In the genomic region with DNA sequence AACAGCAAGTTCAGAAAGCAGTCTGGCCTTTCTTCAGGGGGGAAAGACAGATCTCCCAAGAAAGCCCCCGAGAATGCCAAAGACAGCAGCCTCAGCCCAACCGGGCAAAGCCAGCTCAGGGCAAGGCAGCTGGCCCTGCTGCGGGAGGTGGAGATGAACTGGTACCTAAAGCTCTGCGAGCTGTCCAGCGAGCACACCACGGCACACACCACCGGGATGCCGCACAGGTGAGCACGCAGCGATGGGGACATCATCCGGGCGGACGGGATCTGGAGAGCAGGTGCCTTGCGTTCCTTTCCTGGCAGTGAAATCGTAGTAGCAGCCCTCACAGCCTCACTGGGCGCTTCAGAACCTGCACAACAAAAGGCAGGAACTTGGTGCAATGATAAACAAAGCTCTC, we compare ENCODE assay signal across 8 mouse cellular contexts.
DNase-seq lines count a peak whose midpoint lies in the region; ATAC-seq and TF ChIP-seq lines count a peak whose summit lies in the region.

No protein-coding gene starts in this region.

- peak; percentile 2 for DNase-seq in cerebellum, adult 11 months
- DNase-seq in cerebellum, adult 8-10 months, result no peak
- no peak for DNase-seq in lung, postnatal 0 days (ENCODE audit: low spot score)
- DNase-seq in hindbrain, embryonic 10.5 days (ENCODE audit: low spot score), result peak; percentile 8
- no peak for DNase-seq in urinary bladder, postnatal 10 days (ENCODE audit: low spot score)
- DNase-seq in left cerebral cortex, postnatal 4 days, result no peak

- no peaks in the 10 kb centered on the region for H3K4me1 ChIP-seq in lung, embryonic 16.5 days (replicated peaks; ENCODE audit: control insufficient read depth, insufficient read depth, low read length)
- H3K4me1 ChIP-seq in lung, postnatal 0 days (ENCODE audit: insufficient read depth, low read depth, low read length), result no peaks in the 10 kb centered on the region
- peaks cover 6% of the 10 kb centered on the region for H3K4me1 ChIP-seq in hindbrain, embryonic 10.5 days (replicated peaks)
- peaks cover 3% of the 10 kb centered on the region; the same call in 1 of the 2 replicates for H3K4me1 ChIP-seq in neural tube, embryonic 12.5 days

- peaks cover 5% of the 10 kb centered on the region; the same call in 1 of the 2 replicates for H3K27me3 ChIP-seq in lung, embryonic 16.5 days (ENCODE audit: control insufficient read depth, insufficient read depth, low read depth, low read length)
- H3K27me3 ChIP-seq in lung, postnatal 0 days (replicated peaks; ENCODE audit: insufficient read depth, low read length), result no peaks in the 10 kb centered on the region
- H3K27me3 ChIP-seq in hindbrain, embryonic 10.5 days (ENCODE audit: insufficient read depth, poor library complexity, severe bottlenecking), result peaks cover 9% of the 10 kb centered on the region; the same call in 1 of the 2 replicates
- no peaks in the 10 kb centered on the region for H3K27me3 ChIP-seq in neural tube, embryonic 12.5 days (replicated peaks)

- intact Hi-C loops in left cerebral cortex, postnatal 4 days (cut with DNase I), result no loop called here

- no peak for TF ChIP-seq EP300 in lung, postnatal 0 days (IDR thresholded peaks at IDR 0.05)

- WGBS in lung, embryonic 16.5 days, result 9% methylated on average over 16 of the region's 16 CpGs
- 17% methylated on average over 16 of the region's 16 CpGs for WGBS in lung, postnatal 0 days
- WGBS in hindbrain, embryonic 10.5 days, result 14% methylated on average over 16 of the region's 16 CpGs
- WGBS in neural tube, embryonic 12.5 days, result 12% methylated on average over 16 of the region's 16 CpGs

- no peak for TF ChIP-seq CTCF in lung, postnatal 0 days (IDR thresholded peaks at IDR 0.05)

- no peak overlapping the region for H3K9ac ChIP-seq in lung, embryonic 16.5 days (ENCODE audit: low read length)
- H3K9ac ChIP-seq in lung, postnatal 0 days (replicated peaks; ENCODE audit: low read depth), result no peak overlapping the region
- peak overlapping the region; percentile 56 for H3K9ac ChIP-seq in neural tube, embryonic 12.5 days

- no peak for ATAC-seq in lung, embryonic 16.5 days (ENCODE audit: low read depth)
- no peak for ATAC-seq in lung, postnatal 0 days
- ATAC-seq in neural tube, embryonic 12.5 days (ENCODE audit: low FRiP score, low read depth), result no peak

- no peak overlapping the region for H3K4me3 ChIP-seq in lung, embryonic 16.5 days (ENCODE audit: low read length)
- no peak overlapping the region for H3K4me3 ChIP-seq in lung, postnatal 0 days (ENCODE audit: low read depth, low read length)
- H3K4me3 ChIP-seq in hindbrain, embryonic 10.5 days, result peak overlapping the region; percentile 45
- H3K4me3 ChIP-seq in neural tube, embryonic 12.5 days, result peak overlapping the region; percentile 26

- no peak overlapping the region for H3K27ac ChIP-seq in lung, embryonic 16.5 days (ENCODE audit: low read length)
- no peak overlapping the region for H3K27ac ChIP-seq in lung, postnatal 0 days (ENCODE audit: low read length)
- no peak overlapping the region for H3K27ac ChIP-seq in hindbrain, embryonic 10.5 days
- H3K27ac ChIP-seq in neural tube, embryonic 12.5 days, result no peak overlapping the region

- H3K4me2 ChIP-seq in lung, embryonic 16.5 days (ENCODE audit: low read depth, low read length), result 0 out of 2 replicates have a peak overlapping the region, but pooled peaks have one; percentile 25
- no peak overlapping the region for H3K4me2 ChIP-seq in lung, postnatal 0 days (replicated peaks; ENCODE audit: low read depth, low read length)
- peak overlapping the region; percentile 60 for H3K4me2 ChIP-seq in neural tube, embryonic 12.5 days (replicated peaks)

- H3K9me3 ChIP-seq in lung, embryonic 16.5 days (ENCODE audit: control insufficient read depth, low read length), result no peaks in the 10 kb centered on the region
- H3K9me3 ChIP-seq in lung, postnatal 0 days (ENCODE audit: low read length), result no peaks in the 10 kb centered on the region
- H3K9me3 ChIP-seq in hindbrain, embryonic 10.5 days, result no peaks in the 10 kb centered on the region
- no peaks in the 10 kb centered on the region for H3K9me3 ChIP-seq in neural tube, embryonic 12.5 days

- no peaks in the 10 kb centered on the region for H3K36me3 ChIP-seq in lung, embryonic 16.5 days (ENCODE audit: control insufficient read depth, insufficient read depth, low read length)
- no peaks in the 10 kb centered on the region for H3K36me3 ChIP-seq in lung, postnatal 0 days (ENCODE audit: insufficient read depth, low read length)
- H3K36me3 ChIP-seq in hindbrain, embryonic 10.5 days, result no peaks in the 10 kb centered on the region
- H3K36me3 ChIP-seq in neural tube, embryonic 12.5 days, result no peaks in the 10 kb centered on the region

Comparison
In these comparisons a context has a peak if more than half of its experiments do, and no peak if none do; other contexts are left out.
1. DNase-seq: peak in cerebellum, adult 11 months (single experiment) and hindbrain, embryonic 10.5 days (single experiment); none in cerebellum, adult 8-10 months (single experiment), lung, postnatal 0 days (single experiment), urinary bladder, postnatal 10 days (single experiment) and left cerebral cortex, postnatal 4 days (single experiment).
2. H3K4me3 ChIP-seq: peak in hindbrain, embryonic 10.5 days (single experiment) and neural tube, embryonic 12.5 days (single experiment); none in lung, embryonic 16.5 days (single experiment) and lung, postnatal 0 days (single experiment).